Mouse (Mus musculus) Muller cell, postnatal 12 days (primary cell): ENCODE measurements around the gene Dhrs7.
"Not testable (repeated sequence)": the region's sequence is repeated elsewhere in the genome, so short reads cannot be mapped to it uniquely, and the experiment has no call there.

ENCODE experiments used
- DNase-seq: peaks from one replicate; pipeline ENCODE4 v3.0.0-alpha.2; 2015; ENCODE audit errors: inconsistent ontology term

Dhrs7 gene

DNA sequence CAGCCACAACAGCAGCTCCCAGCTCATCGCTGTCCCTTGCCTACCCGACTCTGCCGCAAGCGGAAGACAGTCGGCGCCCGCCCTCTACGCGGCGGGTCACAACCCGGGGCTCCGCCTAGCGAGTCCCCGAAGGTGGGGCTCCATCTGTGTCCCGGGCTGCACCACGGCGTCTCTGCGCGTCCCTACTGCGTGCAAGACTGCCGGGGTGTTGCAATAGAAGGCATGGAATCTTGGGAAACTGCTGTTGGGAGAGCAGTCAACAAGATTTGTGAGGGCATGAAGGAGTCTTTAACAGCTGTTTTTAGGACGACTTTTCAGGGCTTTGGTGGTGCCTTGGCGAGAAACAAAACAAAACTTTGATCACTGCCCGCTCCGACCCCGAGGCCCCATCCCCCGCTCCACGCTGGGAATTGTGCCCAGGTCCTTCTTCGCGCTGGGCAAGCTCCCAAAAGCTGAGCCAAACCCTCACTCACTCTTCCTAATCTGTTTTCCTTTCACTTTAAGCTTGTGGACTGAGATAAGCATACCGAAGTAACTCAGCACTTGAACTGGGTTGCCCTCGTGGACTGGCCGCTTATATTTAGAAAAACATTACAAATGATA lies at the start of gene Dhrs7:
Dhrs7 (minus strand) TSS at position 175 of the 603 bp plus-strand sequence.
- peak; percentile 95 for DNase-seq

DNA sequence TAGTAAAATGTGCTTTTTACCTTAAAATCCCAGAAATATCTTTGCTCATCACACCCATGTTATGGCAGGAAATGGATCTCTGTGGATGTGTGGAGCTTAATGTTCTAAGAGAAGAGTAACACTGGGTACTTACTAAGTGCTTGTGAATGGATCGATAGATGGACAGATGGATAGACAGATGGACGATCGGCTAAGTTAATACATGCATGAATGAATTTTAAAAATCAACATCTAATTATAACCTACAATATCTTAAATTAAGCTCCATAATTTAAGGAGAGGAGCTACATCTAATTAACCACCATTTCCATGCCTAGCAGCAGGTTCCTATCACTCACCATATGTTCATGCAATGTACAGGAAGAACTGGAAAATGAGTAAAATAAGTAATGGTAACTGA lies 45.3 kb upstream of the Dhrs7 start:
- DNase-seq = no peak

DNA sequence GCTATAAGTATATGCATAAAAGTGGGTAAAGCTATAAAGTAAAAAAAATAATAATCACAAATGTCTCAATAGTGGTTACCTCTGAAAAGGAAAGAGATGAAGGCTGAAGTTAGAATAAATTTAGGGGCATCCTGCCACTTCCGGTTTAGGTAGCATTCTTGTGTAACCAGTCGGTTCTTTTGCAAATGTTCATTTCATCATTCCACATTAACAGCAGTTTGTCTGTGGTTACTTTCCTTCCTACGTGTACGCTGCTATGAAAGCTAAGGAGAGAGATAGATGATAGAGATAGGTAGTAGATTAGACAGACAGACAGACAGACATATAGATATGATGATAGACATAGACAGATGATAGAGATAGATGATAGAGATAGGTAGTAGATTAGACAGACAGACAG lies 39.4 kb upstream of the Dhrs7 start:
- no peak for DNase-seq

DNA sequence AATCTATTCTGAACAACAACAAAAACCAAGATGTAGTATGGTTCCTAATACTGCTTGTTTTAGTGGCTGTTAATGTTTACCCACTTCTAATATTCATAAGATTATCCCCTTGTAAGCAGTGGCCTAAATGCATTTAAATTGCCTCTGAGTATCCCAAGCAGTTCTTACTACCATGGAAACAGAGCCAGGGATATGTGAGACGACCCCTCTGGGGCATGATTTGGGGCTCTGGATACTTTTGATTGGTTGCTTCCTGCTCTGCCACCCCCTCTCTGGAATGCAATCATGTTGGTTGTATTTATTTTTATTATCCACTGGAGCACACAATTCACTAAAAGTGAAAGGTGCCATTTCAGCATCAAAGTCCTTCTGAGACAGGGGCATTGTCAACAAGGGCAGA lies 35.3 kb upstream of the Dhrs7 start:
- DNase-seq = no peak

DNA sequence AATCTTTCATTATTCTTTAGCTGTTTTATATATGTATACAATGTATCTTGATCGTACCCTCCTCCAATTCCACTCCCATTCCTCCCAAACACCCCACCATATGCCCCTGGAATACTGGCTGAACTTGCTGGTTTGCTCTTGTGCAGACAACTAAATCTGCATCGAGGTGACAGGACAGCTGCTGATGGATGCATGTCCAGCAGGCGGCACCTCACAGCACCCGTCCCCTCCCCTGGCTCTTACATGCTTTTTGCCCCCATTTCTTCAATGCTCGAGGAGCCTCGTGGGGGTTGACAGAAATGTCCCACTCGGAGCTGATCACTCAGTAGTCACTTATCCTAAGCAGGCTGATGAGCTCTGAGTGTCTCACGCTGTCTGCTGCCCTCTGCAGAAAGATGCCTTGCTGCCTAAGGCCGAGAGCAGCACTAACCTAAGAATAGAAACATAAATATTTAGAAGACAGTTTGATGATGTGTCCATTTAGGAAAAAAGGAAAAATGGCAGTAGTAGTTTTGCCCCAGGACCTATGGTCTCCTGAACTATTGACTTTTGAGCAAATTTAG lies 30.3 kb upstream of the Dhrs7 start:
- no peak for DNase-seq

DNA sequence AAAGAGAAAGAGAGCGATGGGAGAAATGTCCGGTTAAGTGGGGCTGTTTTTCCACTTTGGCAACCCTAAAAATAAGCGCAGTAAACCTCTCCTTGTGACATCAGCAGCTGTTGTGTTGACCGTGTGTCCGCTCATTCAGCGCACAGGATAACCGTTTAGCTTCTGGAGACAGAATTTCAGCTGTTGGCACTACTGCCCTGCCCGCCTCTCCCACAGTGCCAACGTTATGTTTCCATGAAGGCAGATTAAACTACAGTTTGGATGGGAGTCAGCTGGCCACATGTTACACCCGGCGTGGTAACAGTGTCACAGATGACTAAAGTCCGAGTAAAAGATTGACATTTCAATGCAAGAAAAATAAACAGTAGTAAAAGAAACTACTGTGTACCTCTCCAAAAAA lies 29.7 kb upstream of the Dhrs7 start:
- no peak for DNase-seq

DNA sequence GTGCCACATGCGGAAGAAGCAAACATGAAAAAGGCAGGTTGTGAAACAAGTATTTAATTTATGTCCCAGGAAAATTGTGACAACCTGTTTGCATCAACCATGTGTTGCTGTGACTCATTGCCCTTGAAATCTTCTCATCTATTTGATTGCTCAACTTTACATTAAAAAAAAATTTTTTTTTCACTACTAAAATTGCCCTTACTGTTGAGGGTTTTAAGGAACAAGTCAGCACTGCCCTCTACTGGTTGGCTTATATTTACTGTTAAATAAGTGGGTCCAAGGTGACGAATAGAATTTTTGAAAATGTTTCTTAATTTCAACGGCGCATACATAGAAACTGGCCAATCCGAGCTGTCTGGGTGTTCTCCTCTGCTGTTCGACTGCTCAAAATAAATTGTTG lies 29.2 kb upstream of the Dhrs7 start:
- peak; percentile 45 for DNase-seq

DNA sequence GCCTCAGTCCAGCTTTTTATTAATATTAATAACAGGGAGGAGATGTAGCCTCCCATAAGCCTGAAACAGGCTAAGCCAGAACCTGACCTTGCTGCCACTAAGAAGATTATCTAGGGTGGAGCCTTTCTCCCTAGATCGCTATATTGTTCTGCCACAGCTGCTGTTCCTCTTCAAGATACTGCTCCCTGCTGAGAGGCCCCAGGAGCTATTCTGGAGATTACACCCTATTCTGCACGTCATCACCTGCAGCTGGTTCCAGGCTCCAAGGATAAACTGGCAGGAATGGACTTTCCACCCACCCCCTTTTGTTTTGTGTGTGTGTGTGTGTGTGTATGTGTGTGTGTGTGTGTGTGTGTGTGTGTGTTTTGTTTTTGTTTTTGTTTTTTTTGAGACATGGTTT lies 23.6 kb upstream of the Dhrs7 start:
- not testable (repeated sequence) for DNase-seq

DNA sequence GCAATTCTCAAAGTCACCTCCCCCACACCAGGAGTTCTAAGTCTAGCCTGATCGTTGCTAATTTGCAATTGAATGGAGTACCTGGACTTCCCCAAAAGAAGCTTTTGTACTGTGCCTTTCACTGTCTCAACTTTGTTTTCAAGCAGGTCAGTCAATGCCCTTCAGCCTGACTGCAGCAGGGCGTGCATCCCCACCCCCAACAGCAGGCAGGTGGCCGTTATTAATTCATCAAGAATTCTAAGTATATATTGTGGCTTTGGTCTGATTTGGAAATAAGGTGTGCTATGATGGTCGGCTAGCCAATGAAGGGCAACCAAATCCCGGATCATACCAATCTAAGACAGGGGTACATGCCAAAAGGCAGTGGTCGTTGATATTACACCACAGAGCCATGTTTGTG lies 23.0 kb upstream of the Dhrs7 start:
- DNase-seq = not testable (repeated sequence)

DNA sequence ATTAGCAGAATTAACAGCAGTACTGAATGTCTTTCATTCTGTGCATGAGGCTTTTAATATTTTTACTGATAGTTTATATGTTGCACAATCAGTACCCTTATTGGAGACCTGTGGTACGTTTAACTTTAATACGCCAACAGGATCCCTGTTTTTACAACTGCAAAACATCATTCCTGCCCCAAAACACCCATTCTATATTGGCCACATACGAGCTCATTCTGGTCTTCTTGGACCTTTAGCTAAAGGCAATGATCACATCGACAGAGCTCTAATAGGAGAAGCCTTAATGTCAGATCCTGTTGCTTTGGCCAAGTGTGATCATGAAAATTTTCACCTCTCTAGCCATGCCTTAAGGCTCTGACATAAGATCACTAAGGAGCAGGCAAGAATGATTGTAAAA lies 21.9 kb upstream of the Dhrs7 start:
- not testable (repeated sequence) for DNase-seq

DNA sequence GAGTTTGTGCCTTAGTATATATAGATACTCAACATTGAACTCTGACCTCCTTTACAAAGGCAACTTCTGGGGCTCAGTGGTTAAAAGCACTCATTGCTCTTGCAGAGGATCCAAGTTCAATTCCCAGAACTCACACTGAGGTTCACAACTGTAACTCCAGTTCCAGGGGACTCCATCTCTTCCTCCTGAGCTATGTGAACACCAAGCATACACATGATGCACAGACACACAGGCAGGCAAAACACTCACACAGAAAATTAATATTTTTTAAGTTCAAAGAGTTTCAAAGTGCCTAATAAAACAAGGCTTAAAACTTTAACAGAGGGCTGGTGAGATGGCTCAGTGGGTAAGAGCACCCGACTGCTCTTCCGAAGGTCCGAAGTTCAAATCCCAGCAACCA lies 18.9 kb upstream of the Dhrs7 start:
- no peak for DNase-seq

DNA sequence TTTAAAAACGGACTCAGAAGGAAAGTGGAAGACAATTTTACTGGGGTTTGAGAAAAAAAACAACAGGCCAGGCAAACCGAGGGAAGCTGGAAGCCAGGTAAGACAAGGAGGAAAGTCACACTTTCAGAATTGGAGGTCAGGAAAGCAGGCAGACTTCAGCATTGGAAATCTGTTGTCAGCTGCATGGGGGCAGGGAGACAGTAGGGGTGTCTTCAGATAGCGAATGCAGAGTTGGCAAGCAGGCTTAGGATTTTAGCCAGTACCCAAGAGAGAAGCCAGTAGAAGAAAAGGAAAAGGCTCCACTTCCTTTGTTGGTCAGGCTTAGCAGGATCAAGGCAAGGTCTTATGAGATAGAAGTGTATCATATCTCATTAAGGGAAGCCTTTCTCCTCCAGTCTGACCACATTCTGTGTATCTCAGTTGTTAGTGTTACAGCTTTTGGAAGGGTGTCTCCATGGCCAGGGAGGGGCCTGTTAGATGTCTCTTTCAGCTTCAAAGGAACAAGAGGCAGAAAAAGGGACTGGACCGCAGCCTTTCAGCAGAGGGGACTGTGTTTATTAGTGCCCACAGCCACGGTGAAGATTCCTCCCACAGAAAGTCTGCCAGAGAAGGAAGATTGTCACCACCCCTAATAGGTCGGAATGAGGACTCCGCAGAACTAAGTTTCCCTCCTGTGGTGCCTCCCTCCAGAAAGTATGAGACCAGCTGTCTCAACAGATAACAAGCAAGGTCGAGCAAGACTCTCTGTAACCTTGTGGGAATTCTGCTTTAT lies 18.0 kb upstream of the Dhrs7 start:
- DNase-seq = peak; percentile 29

DNA sequence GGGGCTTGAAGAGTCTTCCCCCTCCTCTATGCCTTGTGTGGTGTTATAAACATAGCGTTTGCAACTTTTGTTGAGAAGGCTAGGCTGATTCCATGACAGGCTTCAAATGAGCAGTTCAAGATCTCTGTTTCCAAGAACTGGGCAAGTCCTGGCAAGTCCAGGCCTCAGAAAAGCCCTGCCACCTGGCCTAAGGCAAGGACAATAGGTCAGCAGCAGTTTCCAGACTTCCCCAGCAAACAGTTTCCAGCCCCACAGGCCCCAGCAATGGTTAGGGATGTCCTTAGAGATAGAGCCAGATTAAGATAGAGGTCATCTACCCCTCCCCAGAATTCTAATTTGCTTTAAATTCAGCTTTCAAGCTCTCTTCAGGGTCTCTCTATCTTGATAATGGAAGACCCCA lies 17.2 kb upstream of the Dhrs7 start:
- no peak for DNase-seq

DNA sequence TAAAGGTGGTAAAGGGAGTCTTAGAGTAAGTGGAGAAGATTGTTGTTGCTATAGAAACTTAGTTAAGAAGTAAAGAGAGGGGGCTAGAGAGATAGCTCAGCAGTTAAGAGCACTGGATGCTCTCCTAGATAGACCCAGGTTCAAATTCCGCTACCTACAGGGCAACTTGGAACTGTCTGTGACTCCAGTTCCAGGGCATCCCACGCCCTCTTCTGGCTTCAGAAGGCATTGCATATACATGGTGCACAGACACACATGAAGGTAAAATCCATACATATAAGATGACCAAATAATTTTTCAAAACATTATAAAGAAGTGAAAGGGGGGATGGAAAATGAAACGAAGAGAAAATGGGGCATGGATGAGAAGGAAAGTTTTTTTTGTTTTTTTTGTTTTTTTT lies 14.9 kb upstream of the Dhrs7 start:
- DNase-seq = no peak

DNA sequence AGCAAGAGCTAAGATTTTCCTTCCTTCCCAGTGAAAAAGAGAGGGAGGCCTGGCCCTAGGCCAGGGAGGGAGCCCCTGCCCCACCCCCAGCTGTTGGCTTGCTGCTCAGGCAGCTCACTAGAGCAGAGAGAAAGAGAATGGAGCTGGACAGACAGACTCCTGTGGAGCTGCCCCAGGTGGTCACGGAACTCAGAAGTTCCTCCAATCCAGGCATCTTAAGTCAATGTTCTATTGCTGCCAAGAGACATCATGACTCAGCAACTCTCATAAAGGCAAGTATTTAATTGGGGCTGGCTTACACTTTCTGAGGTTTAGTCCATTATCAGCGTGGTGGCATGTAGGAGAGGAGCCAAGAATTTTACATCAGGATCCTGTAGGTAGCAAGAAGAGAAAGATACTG lies 10.1 kb upstream of the Dhrs7 start:
- DNase-seq = peak; percentile 88

DNA sequence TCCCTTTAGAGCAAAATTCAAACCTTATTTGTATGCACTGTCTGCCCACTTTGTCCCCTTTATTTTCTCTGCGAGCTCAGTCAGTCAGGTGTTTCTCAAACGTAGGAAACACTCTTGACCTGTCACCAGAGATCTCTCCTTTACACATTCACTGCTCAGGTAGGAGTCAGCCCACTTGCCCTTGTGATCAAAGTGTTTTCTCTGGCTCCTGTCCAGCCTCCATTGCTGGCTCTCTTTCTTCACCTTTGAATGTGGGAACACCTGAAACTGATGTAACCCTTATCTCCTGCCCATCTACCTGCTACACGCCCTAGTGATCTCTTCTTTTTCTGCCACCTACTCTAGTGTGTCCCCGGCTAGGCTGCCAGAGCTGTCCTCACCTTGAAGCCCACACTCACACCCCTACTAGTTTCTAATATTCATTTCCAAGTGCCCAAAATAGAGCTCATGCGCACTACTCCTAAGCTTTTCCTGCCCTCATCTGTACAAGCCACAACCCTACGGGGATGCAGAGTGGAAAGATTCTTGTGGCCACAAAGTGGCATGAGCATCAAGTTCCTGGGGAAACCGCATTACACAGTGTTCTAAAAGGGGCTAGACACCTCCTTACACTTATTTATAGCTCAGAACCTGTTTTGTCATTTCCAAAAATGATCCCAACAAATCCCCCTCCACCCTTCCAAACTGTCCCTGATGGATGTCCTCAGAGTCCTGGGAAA lies 9.5 kb upstream of the Dhrs7 start:
- no peak for DNase-seq

DNA sequence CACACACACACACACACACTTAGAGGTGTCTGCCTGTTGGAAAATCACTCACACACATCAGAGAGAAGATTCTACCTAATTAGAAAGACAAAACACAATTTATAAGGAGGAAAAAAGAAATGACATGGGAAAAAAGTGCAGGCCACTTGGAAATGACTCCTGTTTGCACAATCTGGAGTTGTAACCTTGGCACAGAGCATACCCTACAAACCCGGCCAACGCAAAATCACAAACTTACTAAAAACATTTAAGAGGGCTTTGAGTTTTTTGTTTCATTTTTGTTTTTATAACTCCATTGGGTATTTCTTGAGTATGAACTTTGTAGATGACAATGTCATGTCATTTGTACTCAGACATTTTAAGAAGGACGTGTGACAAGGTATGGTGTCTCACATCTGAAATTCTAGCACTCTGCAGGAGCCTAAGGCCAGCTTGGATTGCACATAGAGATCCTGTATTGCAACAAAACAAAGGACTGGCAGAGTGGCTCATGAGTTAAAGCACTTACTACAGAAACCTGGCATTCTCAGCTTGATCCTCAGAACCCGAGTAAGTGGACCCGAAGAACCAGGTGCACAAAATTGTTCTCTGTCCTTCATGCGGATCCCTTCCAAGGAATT lies 6.9 kb upstream of the Dhrs7 start:
- DNase-seq = no peak

DNA sequence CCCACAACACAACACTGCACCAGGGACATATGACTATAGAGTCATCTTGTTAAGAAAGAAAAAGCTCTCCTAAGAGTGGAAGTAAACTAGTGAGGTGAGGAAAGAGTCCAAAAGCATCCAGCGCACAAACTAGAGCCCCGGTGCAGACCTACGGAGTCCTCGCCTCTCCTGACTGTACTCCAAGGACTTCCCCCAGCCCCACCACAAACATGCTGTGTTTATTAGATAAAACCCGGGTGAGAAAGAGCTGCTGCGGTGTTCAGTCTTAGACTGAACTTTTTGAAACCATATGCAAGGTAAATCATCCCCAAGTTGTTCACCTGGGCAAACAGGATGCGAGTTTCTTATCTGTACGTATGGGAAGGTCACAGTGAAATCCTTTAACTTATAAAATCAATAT lies 6.2 kb upstream of the Dhrs7 start:
- no peak for DNase-seq

DNA sequence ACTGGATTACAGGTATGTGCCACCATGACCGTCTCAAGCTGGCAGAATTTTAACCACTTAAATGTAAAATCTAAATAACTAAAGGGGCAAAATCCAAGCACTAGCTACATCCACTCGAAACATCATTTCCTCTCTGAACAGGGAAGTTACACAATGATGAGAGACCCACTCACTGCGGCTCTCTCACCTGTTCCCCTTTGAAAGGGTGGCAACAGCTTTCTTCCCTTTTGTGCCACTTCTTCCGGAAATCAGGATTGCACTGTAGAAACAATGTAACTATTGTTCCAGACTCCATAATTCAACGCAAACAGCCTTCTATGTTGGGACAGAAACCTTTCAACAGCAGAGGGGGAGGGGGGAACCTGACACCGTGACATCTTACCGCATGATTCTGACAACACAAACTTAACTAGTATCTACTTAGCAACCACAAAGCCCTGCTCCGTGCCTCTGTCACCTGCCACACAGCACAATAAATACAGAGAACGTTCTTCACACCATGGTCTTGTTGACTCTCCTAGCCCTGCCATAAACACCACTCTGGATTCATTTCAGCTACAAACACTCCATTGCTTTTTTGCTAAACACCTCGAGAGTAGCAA lies 3.3 kb upstream of the Dhrs7 start:
- no peak for DNase-seq

DNA sequence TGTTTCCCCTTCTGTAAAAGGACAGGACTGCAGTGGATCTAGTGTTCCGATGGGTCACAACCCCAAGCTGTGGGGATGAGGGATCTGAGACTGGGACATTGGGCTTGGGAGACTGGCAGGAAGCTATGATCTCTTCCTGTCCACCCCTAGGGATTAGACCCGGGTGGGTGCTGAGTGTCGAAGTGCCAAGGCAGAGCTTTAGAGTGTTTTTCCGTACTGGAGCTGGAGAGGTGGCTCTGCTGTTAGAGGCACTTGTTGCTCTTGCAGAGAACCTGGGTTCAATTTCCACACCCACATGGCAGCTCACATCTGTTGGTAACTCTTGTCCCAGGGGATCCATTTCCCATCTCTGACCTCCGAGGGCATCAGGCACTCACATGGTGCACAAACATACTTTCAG lies 1.3 kb upstream of the Dhrs7 start:
- DNase-seq = no peak

DNA sequence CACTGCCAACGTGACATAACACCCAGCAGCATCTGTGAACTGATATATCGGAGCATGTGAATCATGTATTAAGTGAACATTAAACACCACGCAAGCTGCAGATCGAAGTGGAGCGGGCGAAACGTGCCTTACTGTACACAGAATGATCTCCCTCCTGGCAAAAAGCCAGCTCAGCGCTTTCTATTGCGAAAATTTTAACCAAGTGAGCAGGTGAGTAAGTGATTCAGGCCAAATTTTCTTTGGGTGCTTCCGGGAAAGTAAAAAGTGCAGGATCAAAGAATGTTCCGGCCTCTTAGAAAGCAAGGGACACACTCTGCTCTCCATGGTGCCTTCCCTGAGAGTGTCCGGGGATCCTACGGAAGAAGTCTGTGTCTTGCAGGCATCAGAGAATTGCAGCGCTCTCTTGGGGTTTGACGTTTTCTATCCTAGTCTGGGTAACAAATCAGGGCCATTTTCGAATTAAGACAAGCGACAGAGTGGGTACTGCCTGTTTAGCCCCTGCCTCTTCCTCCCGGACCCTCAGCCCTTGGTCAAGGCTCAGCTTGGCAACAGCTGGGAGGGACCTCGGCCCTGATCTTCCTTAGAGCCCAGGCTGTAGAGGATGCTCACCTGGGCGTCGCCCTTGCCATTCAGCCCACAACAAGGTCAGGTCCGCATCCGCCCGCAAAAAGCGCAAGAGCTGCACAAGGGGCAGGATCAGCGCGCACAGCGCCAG lies 532 bp downstream of the Dhrs7 start:
- DNase-seq = peak; percentile 63
